13 mouse cellular contexts compared by ENCODE assay signal in genomic region chr8:127123391-127123790, GRCm38 (mm10). TPM values are rescaled to one million over a fixed set of nuclear protein-coding genes. Genes with fewer than 3 reads are reported as not detected.
"Had no signal": no experiment of that assay in that cellular context is flagged by ENCODE, and none has a peak within 500 bp of the region (broad histone marks: within the 10 kb centered on the region; RNA-seq: fewer than 3 reads in every experiment).

No protein-coding gene starts in this region.

- ATAC-seq: inflammation-experienced regulatory T-cells, adult 6 months; intestine, postnatal 0 days; liver, embryonic 12.5 days; midbrain, embryonic 15.5 days had no signal

- H3K36me3 ChIP-seq: limb, embryonic 15.5 days; liver, embryonic 12.5 days; midbrain, embryonic 15.5 days; neural tube, embryonic 12.5 days had no signal

- H3K4me3 ChIP-seq: limb, embryonic 15.5 days; liver, embryonic 12.5 days; megakaryocyte, embryonic 14.5 days; midbrain, embryonic 15.5 days; neural tube, embryonic 12.5 days had no signal

- H3K27me3 ChIP-seq: limb, embryonic 15.5 days; liver, embryonic 12.5 days; midbrain, embryonic 15.5 days; neural tube, embryonic 12.5 days had no signal

- H3K27ac ChIP-seq: limb, embryonic 15.5 days; liver, embryonic 12.5 days; macrophage; midbrain, embryonic 15.5 days; neural tube, embryonic 12.5 days; stomach, postnatal 0 days had no signal

- H3K9ac ChIP-seq: limb, embryonic 15.5 days; liver, embryonic 12.5 days; midbrain, embryonic 15.5 days; neural tube, embryonic 12.5 days had no signal

- DNase-seq: layer of hippocampus, adult 9-11 months; layer of hippocampus, postnatal 36 days; lung, postnatal 10 days had no signal

- H3K4me2 ChIP-seq: limb, embryonic 15.5 days; liver, embryonic 12.5 days; midbrain, embryonic 11.5 days; midbrain, embryonic 15.5 days; neural tube, embryonic 12.5 days had no signal

- H3K9me3 ChIP-seq: limb, embryonic 15.5 days; liver, embryonic 12.5 days; megakaryocyte, embryonic 14.5 days; midbrain, embryonic 15.5 days; neural tube, embryonic 12.5 days had no signal

- H3K4me1 ChIP-seq: megakaryocyte, embryonic 14.5 days had no signal

RNA-seq across cellular contexts. Expression of gene Pard3, which starts 59.7 kb away (rescaled TPM):
- polyA plus RNA-seq: inflammation-experienced regulatory T-cells, adult 6 months; macrophage had no signal
